Mouse (Mus musculus): Measurements from ENCODE around the gene Zmpste24.

DNA sequence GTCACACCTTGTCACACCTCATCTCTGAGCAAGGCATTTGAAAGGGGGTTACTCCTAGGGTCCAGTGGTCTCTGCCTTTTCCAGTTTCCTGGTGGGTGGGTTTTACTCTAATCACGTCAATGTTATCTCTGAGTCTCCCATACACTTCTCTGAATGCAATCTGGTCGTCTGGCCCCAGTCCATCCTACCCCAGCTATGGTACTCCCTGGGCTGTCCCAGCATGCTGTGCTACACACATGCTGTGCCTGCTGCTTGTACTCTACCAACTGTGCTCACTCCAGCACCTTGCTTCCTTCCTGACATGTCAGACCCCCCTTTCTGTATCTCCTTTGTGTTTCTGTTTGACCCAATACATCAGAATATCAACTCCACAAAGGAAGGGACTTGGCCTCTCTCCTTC lies 41.0 kb downstream of the Zmpste24 start:
- TF ChIP-seq POLR2A (IDR thresholded peaks at IDR 0.05; ENCODE audit: borderline replicate concordance, control insufficient read depth, low read depth, low read length) (no peak), CTCF (IDR thresholded peaks at IDR 0.05; ENCODE audit: control insufficient read depth, insufficient read depth, low read length) (no peak)

All from bone marrow, adult 2 months (tissue).